Mouse (Mus musculus): ENCODE data around the gene Notch3.

DNA sequence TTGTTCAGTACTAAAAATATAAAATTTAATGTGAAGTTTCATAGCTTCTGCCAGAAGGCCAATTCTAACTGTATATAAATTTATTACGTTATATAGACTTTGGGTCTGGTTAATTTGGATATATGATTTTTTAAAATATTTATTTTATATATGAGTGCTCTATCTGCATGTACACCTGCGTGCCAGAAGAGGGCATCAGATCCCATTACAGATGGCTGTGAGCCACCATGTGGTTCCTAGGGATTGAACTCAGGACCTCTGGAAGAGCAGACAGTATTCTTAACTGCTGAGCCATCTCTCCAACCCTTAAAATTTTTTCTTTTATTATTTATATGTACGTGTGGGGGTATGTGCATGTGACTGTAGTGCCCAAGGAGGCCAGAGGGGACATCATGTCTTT, 41.2 kb downstream of the Notch3 start:
- TF ChIP-seq CTCF (IDR thresholded peaks at IDR 0.05; ENCODE audit: low read depth, low read length) (no peak), GATA2 (IDR thresholded peaks at IDR 0.05; ENCODE audit: borderline replicate concordance, low read depth, low read length) (no peak), GATA1 (IDR thresholded peaks at IDR 0.05; ENCODE audit: borderline replicate concordance, low read length) (no peak)

Measured in G1E (cell line).